Mouse (Mus musculus): ENCODE measurements around the gene Gm21973. TPM values are rescaled to one million over a fixed set of nuclear protein-coding genes. Genes with fewer than 3 reads are reported as not detected.

Gm21973 gene
- polyA plus RNA-seq, 1 experiment = not detected

- no peak overlapping the region for H3K27ac ChIP-seq (ENCODE audit: control insufficient read depth, insufficient read depth, low read length)
- no peaks in the 10 kb centered on the region for H3K4me1 ChIP-seq (replicated peaks; ENCODE audit: control insufficient read depth, insufficient read depth, low read length)
- no peak for DNase-seq
- H3K27me3 ChIP-seq (ENCODE audit: control insufficient read depth, insufficient read depth, low read length) = no peaks in the 10 kb centered on the region
- no peak overlapping the region for H3K4me3 ChIP-seq (ENCODE audit: control insufficient read depth, insufficient read depth, low read length)
- WGBS = 87% methylated on average over 3 of the region's 3 CpGs
- TF ChIP-seq CTCF (IDR thresholded peaks at IDR 0.05; ENCODE audit: borderline replicate concordance, control insufficient read depth, extremely low read depth, insufficient read depth, low read length, poor library complexity) = no peak
- no peak for TF ChIP-seq POLR2A (IDR thresholded peaks at IDR 0.05; ENCODE audit: control insufficient read depth, extremely low read depth, insufficient read depth, low read length, poor library complexity)
- H3K36me3 ChIP-seq (ENCODE audit: control insufficient read depth, insufficient read depth, low read length) = no peaks in the 10 kb centered on the region
Observed at GRCm38 (mm10) chr15:10338606-10339005, 13.4 kb downstream of the Gm21973 start.

- no peak overlapping the region for H3K27ac ChIP-seq (ENCODE audit: control insufficient read depth, insufficient read depth, low read length)
- H3K36me3 ChIP-seq (ENCODE audit: control insufficient read depth, insufficient read depth, low read length) = no peaks in the 10 kb centered on the region
- H3K4me1 ChIP-seq (replicated peaks; ENCODE audit: control insufficient read depth, insufficient read depth, low read length) = no peaks in the 10 kb centered on the region
- no peak overlapping the region for H3K4me3 ChIP-seq (ENCODE audit: control insufficient read depth, insufficient read depth, low read length)
- TF ChIP-seq POLR2A (IDR thresholded peaks at IDR 0.05; ENCODE audit: control insufficient read depth, extremely low read depth, insufficient read depth, low read length, poor library complexity) (no peak), CTCF (IDR thresholded peaks at IDR 0.05; ENCODE audit: borderline replicate concordance, control insufficient read depth, extremely low read depth, insufficient read depth, low read length, poor library complexity) (no peak)
- no peak for DNase-seq
- no peaks in the 10 kb centered on the region for H3K27me3 ChIP-seq (ENCODE audit: control insufficient read depth, insufficient read depth, low read length)
- WGBS = 59% methylated on average over 6 of the region's 6 CpGs
Observed at GRCm38 (mm10) chr15:10347044-10347443, 21.9 kb downstream of the Gm21973 start.

GRCm38 (mm10) chr15:10358039-10358948 lies 33.1 kb downstream of the Gm21973 start, which contains the start of gene Agxt2:
Agxt2 (plus strand) TSS chr15:10358532.
- 88% methylated on average over 9 of the region's 9 CpGs for WGBS
- no peaks in the 10 kb centered on the region for H3K27me3 ChIP-seq (ENCODE audit: control insufficient read depth, insufficient read depth, low read length)
- TF ChIP-seq CTCF (IDR thresholded peaks at IDR 0.05; ENCODE audit: borderline replicate concordance, control insufficient read depth, extremely low read depth, insufficient read depth, low read length, poor library complexity) (no peak), POLR2A (IDR thresholded peaks at IDR 0.05; ENCODE audit: control insufficient read depth, extremely low read depth, insufficient read depth, low read length, poor library complexity) (no peak)
- no peak within 1 kb of the TSS for H3K27ac ChIP-seq (ENCODE audit: control insufficient read depth, insufficient read depth, low read length)
- H3K4me3 ChIP-seq (ENCODE audit: control insufficient read depth, insufficient read depth, low read length) = no peak within 1 kb of the TSS
- DNase-seq = no peak
- H3K4me1 ChIP-seq (replicated peaks; ENCODE audit: control insufficient read depth, insufficient read depth, low read length) = no peaks in the 10 kb centered on the region
- H3K36me3 ChIP-seq (ENCODE audit: control insufficient read depth, insufficient read depth, low read length) = no peaks in the 10 kb centered on the region

- no peak overlapping the region for H3K27ac ChIP-seq (ENCODE audit: control insufficient read depth, insufficient read depth, low read length)
- no peak overlapping the region for H3K4me3 ChIP-seq (ENCODE audit: control insufficient read depth, insufficient read depth, low read length)
- H3K27me3 ChIP-seq (ENCODE audit: control insufficient read depth, insufficient read depth, low read length) = no peaks in the 10 kb centered on the region
- TF ChIP-seq POLR2A (IDR thresholded peaks at IDR 0.05; ENCODE audit: control insufficient read depth, extremely low read depth, insufficient read depth, low read length, poor library complexity) (no peak), CTCF (IDR thresholded peaks at IDR 0.05; ENCODE audit: borderline replicate concordance, control insufficient read depth, extremely low read depth, insufficient read depth, low read length, poor library complexity) (no peak)
- DNase-seq = no peak
- H3K36me3 ChIP-seq (ENCODE audit: control insufficient read depth, insufficient read depth, low read length) = no peaks in the 10 kb centered on the region
- no peaks in the 10 kb centered on the region for H3K4me1 ChIP-seq (replicated peaks; ENCODE audit: control insufficient read depth, insufficient read depth, low read length)
- 97% methylated on average over 2 of the region's 2 CpGs for WGBS
Observed at GRCm38 (mm10) chr15:10366331-10366730, 41.2 kb downstream of the Gm21973 start.

GRCm38 (mm10) chr15:10375404-10375803 lies 50.2 kb downstream of the Gm21973 start:
- DNase-seq = no peak
- Histone ChIP-seq H3K36me3 (ENCODE audit: control insufficient read depth, insufficient read depth, low read length) (no peaks in the 10 kb centered on the region), H3K27ac (ENCODE audit: control insufficient read depth, insufficient read depth, low read length) (no peak overlapping the region), H3K4me3 (ENCODE audit: control insufficient read depth, insufficient read depth, low read length) (no peak overlapping the region), H3K4me1 (replicated peaks; ENCODE audit: control insufficient read depth, insufficient read depth, low read length) (no peaks in the 10 kb centered on the region), H3K27me3 (ENCODE audit: control insufficient read depth, insufficient read depth, low read length) (no peaks in the 10 kb centered on the region)
- TF ChIP-seq POLR2A (IDR thresholded peaks at IDR 0.05; ENCODE audit: control insufficient read depth, extremely low read depth, insufficient read depth, low read length, poor library complexity) (no peak), CTCF (IDR thresholded peaks at IDR 0.05; ENCODE audit: borderline replicate concordance, control insufficient read depth, extremely low read depth, insufficient read depth, low read length, poor library complexity) (no peak)
- WGBS = 93% methylated on average over 3 of the region's 3 CpGs

- TF ChIP-seq CTCF (IDR thresholded peaks at IDR 0.05; ENCODE audit: borderline replicate concordance, control insufficient read depth, extremely low read depth, insufficient read depth, low read length, poor library complexity) (no peak), POLR2A (IDR thresholded peaks at IDR 0.05; ENCODE audit: control insufficient read depth, extremely low read depth, insufficient read depth, low read length, poor library complexity) (no peak)
- Histone ChIP-seq H3K36me3 (ENCODE audit: control insufficient read depth, insufficient read depth, low read length) (no peaks in the 10 kb centered on the region), H3K27me3 (ENCODE audit: control insufficient read depth, insufficient read depth, low read length) (no peaks in the 10 kb centered on the region), H3K4me3 (ENCODE audit: control insufficient read depth, insufficient read depth, low read length) (no peak overlapping the region), H3K27ac (ENCODE audit: control insufficient read depth, insufficient read depth, low read length) (no peak overlapping the region), H3K4me1 (replicated peaks; ENCODE audit: control insufficient read depth, insufficient read depth, low read length) (no peaks in the 10 kb centered on the region)
- DNase-seq = no peak
- 83% methylated on average over 4 of the region's 4 CpGs for WGBS
Observed at GRCm38 (mm10) chr15:10378338-10378959, 53.3 kb downstream of the Gm21973 start.

Measured in thymus, adult 2 months (tissue).